Mouse (Mus musculus) liver, adult 2 months (tissue): ENCODE data around the gene Myo1c. TPM values are rescaled to one million over a fixed set of nuclear protein-coding genes. Genes with fewer than 3 reads are reported as not detected.
A peak's percentile ranks its signal among the peaks of the same experiment; 100 is the strongest.

ENCODE experiments used
- DNase-seq: peaks from one replicate; pipeline ENCODE4 v3.0.0-alpha.2; 2011; ENCODE audit warnings: low read depth, low spot score; ENCODE audit errors: extremely low read depth
- H3K27ac ChIP-seq: fragments of 200-500 bp; replicated peaks from 2 replicates; pipeline ENCODE4 v1.5.1; 2012; ENCODE audit warnings: low read depth, mild to moderate bottlenecking, control low read depth, inconsistent platforms, low read length; ENCODE audit not compliant: insufficient read depth
- H3K27me3 ChIP-seq: fragments of 200-500 bp; 2 replicates; pipeline ENCODE4 v1.6.1; 2012; ENCODE audit warnings: mild to moderate bottlenecking, moderate library complexity, low read length, inconsistent platforms; ENCODE audit not compliant: control insufficient read depth, insufficient read depth
- H3K36me3 ChIP-seq: fragments of 200-500 bp; 2 replicates; pipeline ENCODE4 v1.6.1; 2012; ENCODE audit warnings: low read length, inconsistent platforms; ENCODE audit not compliant: control insufficient read depth, insufficient read depth
- H3K4me1 ChIP-seq: fragments of 200-500 bp; 2 replicates; pipeline ENCODE4 v1.6.1; 2011; ENCODE audit warnings: low read length; ENCODE audit not compliant: control insufficient read depth, insufficient read depth
- H3K4me3 ChIP-seq: fragments of 200-500 bp; 2 replicates; pipeline ENCODE4 v1.5.1; 2011; ENCODE audit warnings: low read depth, mild to moderate bottlenecking, control low read depth, low read length, moderate library complexity; ENCODE audit not compliant: insufficient read depth
- H3K79me2 ChIP-seq: fragments of 200-500 bp; 2 replicates; pipeline ENCODE4 v1.6.1; 2012; ENCODE audit warnings: inconsistent platforms, mild to moderate bottlenecking, low read length, moderate library complexity; ENCODE audit not compliant: control insufficient read depth, insufficient read depth
- H3K9ac ChIP-seq: fragments of 200-500 bp; 2 replicates; pipeline ENCODE4 v1.6.1; 2012; ENCODE audit warnings: low read depth, mild to moderate bottlenecking, control low read depth, inconsistent platforms, low read length
- CTCF ChIP-seq: fragments of 200-500 bp; IDR thresholded peaks from 2 replicates; pipeline ENCODE4 v1.5.1; 2011; ENCODE audit warnings: low read depth, low read length, control low read depth
- POLR2A ChIP-seq: fragments of 200-500 bp; IDR thresholded peaks from 2 replicates; pipeline ENCODE4 v1.6.1; 2011; ENCODE audit warnings: low read length, control low read depth; ENCODE audit not compliant: insufficient read depth; ENCODE audit errors: extremely low read depth
- WGBS: fragments of 180-500 bp; shearing (Covaris S2); methylation state at CpG from one replicate; pipeline ENCODE4 v1.1.7; 2018; 5-methylcytosine and 5-hydroxymethylcytosine counted together
- polyA plus RNA-seq: library from polyadenylated mRNA; depleted of rRNA; stranded (reverse); fragments of >200 nt; gene quantifications from 2 replicates; pipeline ENCODE4 v1.2.3, GENCODE M21; 2012
- total RNA-seq: library from RNA; depleted of rRNA; stranded (reverse); fragments of >200 nt; gene quantifications from 2 replicates; pipeline ENCODE4 v1.2.3, GENCODE M21; 2014

Gene Myo1c
- total and polyA plus RNA-seq, 2 experiments, result 15.6 to 21.5 TPM

DNA sequence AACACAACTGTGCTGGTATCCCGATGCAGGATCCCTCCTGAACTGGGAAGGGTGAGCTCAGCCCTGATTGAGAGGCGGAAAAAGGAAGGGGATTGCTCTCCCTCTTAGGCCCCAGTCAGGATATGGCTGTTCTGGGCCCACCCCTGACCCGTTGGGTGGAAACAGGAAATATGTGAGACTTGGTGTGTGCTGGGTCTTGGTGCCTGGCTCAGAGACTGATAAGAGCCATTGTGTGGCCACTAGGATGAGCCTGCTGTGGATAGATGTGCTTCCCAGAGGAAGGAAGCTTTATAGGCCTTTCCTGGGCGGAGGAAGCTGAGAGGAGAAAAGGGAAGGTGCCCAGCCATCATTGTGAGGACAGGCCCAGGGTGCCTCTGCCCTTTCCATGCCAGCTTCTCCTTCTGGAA lies 1.1 kb upstream of the Myo1c start:
- Histone ChIP-seq H3K79me2 (no peaks in the 10 kb centered on the region), H3K27ac (peak overlapping the region; percentile 64), H3K27me3 (no peaks in the 10 kb centered on the region), H3K4me3 (no peak overlapping the region), H3K4me1 (peaks cover 16% of the 10 kb centered on the region), H3K9ac (no peak overlapping the region), H3K36me3 (peaks cover 2% of the 10 kb centered on the region; the same call in 1 of the 2 replicates)
- DNase-seq, result no peak
- 64% methylated on average over 4 of the region's 4 CpGs for WGBS
- TF ChIP-seq CTCF (no peak), POLR2A (no peak)

DNA sequence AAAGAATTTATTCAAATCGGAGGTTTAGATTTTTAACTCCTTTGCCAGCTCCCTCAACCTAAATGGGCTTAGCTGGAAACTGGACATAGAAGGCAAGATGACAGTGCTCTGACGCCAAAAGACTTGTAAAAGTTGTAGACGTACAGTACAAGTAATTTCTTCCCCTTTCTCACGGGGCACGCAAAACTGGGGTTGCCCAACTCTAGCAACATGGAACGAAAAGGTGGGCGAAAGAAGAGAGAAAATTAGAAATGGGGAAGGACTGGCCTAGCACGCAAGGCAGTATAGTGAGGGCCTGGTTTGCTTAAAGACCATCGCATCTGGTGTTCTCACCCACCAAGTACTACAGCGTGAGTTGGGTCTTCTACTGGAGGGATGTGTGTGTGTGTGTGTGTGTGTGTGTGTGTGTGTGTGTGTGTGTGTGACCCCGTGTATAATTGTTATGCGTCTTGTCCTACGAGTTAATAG lies 688 bp downstream of the Myo1c start:
- peak overlapping the region; percentile 81 for H3K4me3 ChIP-seq
- no peaks in the 10 kb centered on the region for H3K36me3 ChIP-seq
- H3K4me1 ChIP-seq, result peaks cover 26% of the 10 kb centered on the region
- no peak for DNase-seq
- 47% methylated on average over 13 of the region's 13 CpGs for WGBS
- TF ChIP-seq POLR2A, result no peak
- TF ChIP-seq CTCF, result no peak
- peak overlapping the region; percentile 81 for H3K9ac ChIP-seq
- H3K79me2 ChIP-seq, result peaks cover under 1% of the 10 kb centered on the region
- H3K27ac ChIP-seq, result peak overlapping the region; percentile 74
- no peaks in the 10 kb centered on the region for H3K27me3 ChIP-seq

DNA sequence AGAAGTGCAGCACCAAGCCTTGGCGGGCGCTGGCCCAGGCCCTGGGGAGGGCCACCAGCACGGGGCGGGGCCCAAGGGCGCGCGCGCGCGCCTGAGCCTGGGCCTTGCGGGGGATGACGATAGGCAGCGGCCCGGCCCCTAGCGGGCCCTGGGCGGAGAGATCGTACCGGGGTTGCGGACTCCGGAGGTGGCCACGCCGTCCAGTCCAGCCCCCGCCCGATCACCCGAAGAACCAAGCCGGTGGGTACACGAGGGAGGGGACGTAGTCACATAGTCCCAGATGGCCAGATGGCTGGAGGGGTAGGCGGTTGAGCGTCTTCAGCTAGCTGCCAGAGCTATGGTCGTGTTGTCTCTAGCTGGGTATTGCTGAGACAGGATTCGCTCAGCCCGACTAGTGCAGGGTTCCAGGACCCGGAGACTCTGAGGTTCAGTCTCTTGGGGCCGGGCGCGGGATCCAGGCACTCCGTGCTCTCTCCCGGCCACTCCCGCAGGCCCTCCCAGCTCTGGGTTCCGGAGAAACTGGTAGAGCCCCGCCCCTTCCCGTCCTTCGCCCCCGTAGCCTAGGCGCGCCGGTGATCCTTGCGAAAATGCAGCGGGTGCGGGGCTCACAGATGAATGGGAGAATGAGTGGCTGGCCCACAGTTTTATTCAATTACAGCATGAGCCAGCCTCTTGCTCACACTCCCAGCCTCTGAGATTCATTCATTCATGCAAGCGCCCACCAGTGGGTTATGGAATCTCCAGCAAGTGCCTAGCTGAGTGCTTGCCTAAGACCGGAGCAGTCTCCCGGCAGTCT lies 1.3 kb downstream of the Myo1c start:
- Histone ChIP-seq H3K9ac (peak overlapping the region; percentile 81), H3K27me3 (no peaks in the 10 kb centered on the region), H3K79me2 (peaks cover 6% of the 10 kb centered on the region), H3K4me1 (peaks cover 29% of the 10 kb centered on the region), H3K27ac (peak overlapping the region; percentile 74), H3K36me3 (no peaks in the 10 kb centered on the region), H3K4me3 (peak overlapping the region; percentile 81)
- TF ChIP-seq CTCF, result no peak
- 0 out of 2 replicates have a peak, but pooled peaks have one; percentile 30 for TF ChIP-seq POLR2A
- under 1% methylated on average over 53 of the region's 54 CpGs for WGBS
- DNase-seq, result peak; percentile 46

DNA sequence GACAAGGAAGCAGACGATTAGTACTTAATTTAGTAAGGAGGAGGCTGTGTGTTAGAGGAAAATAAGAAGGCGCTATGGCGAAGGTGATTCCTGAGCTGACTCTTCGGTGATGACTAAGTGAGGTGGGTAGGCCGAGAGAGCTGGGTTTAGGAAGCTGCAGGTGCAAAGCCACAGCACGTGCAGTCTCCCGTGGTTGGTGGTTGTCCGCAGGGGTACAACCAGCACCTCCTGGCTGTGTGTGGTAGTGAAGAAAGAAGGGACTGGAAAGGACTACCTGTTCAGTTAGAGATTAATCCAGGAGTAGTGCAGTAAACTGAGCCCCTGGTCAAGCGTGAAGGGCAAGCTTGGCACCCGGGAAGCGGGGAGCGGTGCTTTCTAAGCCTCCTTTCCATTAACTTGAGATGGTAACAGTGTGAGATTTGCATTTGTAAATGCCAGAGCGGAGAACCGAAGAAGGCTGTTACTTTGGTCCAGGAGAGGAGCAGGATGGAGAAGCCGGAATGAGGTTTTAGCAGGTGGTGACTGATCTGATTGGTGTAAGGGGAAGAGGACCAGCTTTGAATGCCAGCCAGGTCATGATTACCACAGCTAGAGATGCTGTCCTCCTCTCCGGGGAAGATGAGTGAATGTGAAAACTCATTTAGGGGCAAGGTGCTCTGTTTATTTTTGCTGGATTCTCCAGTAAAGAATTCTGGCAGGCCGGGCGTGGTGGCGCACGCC lies 2.1 kb downstream of the Myo1c start:
- Histone ChIP-seq H3K27ac (peak overlapping the region; percentile 1; the same call in 1 of the 2 replicates), H3K27me3 (no peaks in the 10 kb centered on the region), H3K4me3 (peak overlapping the region; percentile 81), H3K4me1 (peaks cover 29% of the 10 kb centered on the region), H3K36me3 (no peaks in the 10 kb centered on the region), H3K9ac (peak overlapping the region; percentile 81; the same call in 1 of the 2 replicates), H3K79me2 (peaks cover 9% of the 10 kb centered on the region)
- WGBS, result 43% methylated on average over 20 of the region's 20 CpGs
- no peak for DNase-seq
- TF ChIP-seq POLR2A, result no peak
- no peak for TF ChIP-seq CTCF

DNA sequence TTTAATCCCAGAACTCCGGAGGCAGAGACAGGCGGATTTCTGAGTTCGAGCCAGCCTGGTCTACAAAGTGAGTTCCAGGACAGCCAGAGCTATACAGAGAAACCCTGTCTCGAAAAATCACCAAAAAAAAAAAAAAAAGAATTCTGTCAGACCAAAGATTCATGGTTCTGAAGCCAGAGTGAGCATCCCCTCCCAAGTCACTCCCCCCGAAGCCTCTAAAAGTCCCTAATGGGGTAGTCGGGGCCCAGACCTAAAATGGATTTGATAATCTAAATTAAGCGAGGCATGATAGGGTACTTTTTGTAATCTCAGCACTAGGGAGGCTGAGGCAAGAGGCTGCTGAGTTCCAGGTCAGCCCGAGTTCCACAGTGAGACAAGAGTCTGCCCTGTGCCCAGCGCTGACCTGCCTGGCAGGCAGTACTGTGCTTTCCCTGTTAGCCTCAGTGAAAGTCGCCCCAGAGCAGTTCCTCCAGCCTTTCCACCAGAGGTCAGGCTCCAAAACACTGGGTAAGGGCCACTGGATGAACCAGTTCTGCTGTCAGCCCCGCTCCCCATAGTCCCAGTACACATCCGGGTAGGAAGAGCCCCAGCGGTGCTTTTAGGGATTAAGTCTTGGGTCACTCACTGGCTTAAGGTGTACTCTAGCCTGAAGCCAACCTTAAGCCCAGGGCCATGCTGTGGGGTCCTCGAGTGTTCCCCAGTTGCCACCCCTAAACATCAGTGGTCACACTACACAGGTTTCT lies 2.8 kb downstream of the Myo1c start:
- Histone ChIP-seq H3K4me3 (peak overlapping the region; percentile 75), H3K9ac (peak overlapping the region; percentile 68), H3K4me1 (peaks cover 29% of the 10 kb centered on the region), H3K79me2 (peaks cover 9% of the 10 kb centered on the region), H3K27me3 (no peaks in the 10 kb centered on the region), H3K27ac (peak overlapping the region; percentile 63), H3K36me3 (no peaks in the 10 kb centered on the region)
- WGBS, result 37% methylated on average over 14 of the region's 14 CpGs
- DNase-seq, result peak; percentile 75
- TF ChIP-seq POLR2A (no peak), CTCF (peak; percentile 35; the same call in 1 of the 2 replicates)
